Mouse (Mus musculus) MEL (cell line): ENCODE measurements around the gene Zfp775. TPM values are rescaled to one million over a fixed set of nuclear protein-coding genes. Genes with fewer than 3 reads are reported as not detected.

Experiments
- DNase-seq: peaks from one replicate; pipeline ENCODE4 v3.0.0; 2011; ENCODE audit warnings: low read depth, low spot score
- H3K27ac ChIP-seq: 2 replicates; pipeline ENCODE4 v1.5.1; 2012; ENCODE audit warnings: low read depth, mild to moderate bottlenecking, control low read depth, low read length, moderate library complexity; ENCODE audit not compliant: control insufficient read depth
- H3K27me3 ChIP-seq, 2 experiments: fragments of 150-350 bp in 1 of 2; sonication (generic) in 1 of 2; 2 replicates each; pipeline ENCODE4 v1.6.1; 2012; ENCODE audit warnings: low read length in 2 of 2, mild to moderate bottlenecking in 2 of 2, improper control_type of control experiment in 1 of 2, moderate library complexity in 1 of 2; ENCODE audit not compliant: insufficient read depth in 2 of 2, control insufficient read depth in 1 of 2
- H3K36me3 ChIP-seq, 2 experiments: 2 replicates each; pipeline ENCODE4 v1.6.1; 2012 to 2014; ENCODE audit warnings: low read length in 2 of 2, improper control_type of control experiment in 1 of 2, inconsistent platforms in 1 of 2, mild to moderate bottlenecking in 1 of 2; ENCODE audit not compliant: insufficient read depth in 2 of 2, control insufficient read depth in 1 of 2
- H3K4me1 ChIP-seq, 2 experiments: fragments of 150-350 bp in 1 of 2; sonication (generic) in 1 of 2; 2 replicates each; pipeline ENCODE4 v1.6.1; 2012; ENCODE audit warnings: low read length in 2 of 2, improper control_type of control experiment in 1 of 2, mild to moderate bottlenecking in 1 of 2; ENCODE audit not compliant: insufficient read depth in 2 of 2, control insufficient read depth in 1 of 2
- H3K4me3 ChIP-seq, 2 experiments: fragments of 150-350 bp in 1 of 2; sonication (generic) in 1 of 2; 2 replicates each; pipeline ENCODE4 v1.5.1; 2012; ENCODE audit warnings: low read depth in 2 of 2, low read length in 2 of 2, mild to moderate bottlenecking in 2 of 2, moderate library complexity in 2 of 2, control low read depth in 1 of 2, improper control_type of control experiment in 1 of 2; ENCODE audit not compliant: control insufficient read depth in 1 of 2, insufficient read depth in 1 of 2
- H3K79me2 ChIP-seq: 2 replicates; pipeline ENCODE4 v1.6.1; 2012; ENCODE audit warnings: mild to moderate bottlenecking, low read length, moderate library complexity; ENCODE audit not compliant: control insufficient read depth, poor library complexity, insufficient read depth
- H3K9ac ChIP-seq: 2 replicates; pipeline ENCODE4 v1.6.1; 2012; ENCODE audit warnings: low read depth, mild to moderate bottlenecking, control low read depth, low read length, moderate library complexity; ENCODE audit not compliant: control insufficient read depth, poor library complexity, severe bottlenecking
- H3K9me3 ChIP-seq: fragments of 150-350 bp; sonication (generic); replicated peaks from 2 replicates; pipeline ENCODE4 v1.6.1; 2012; ENCODE audit warnings: mild to moderate bottlenecking, low read length, improper control_type of control experiment, moderate library complexity; ENCODE audit not compliant: insufficient read depth
- BHLHE40 ChIP-seq: IDR thresholded peaks from 2 replicates; pipeline ENCODE4 v1.6.1; 2012; ENCODE audit warnings: low read depth, mild to moderate bottlenecking, inconsistent platforms, low read length, improper control_type of control experiment, borderline replicate concordance
- CHD2 ChIP-seq: IDR thresholded peaks from 2 replicates; pipeline ENCODE4 v1.6.1; 2011; ENCODE audit warnings: low read length, improper control_type of control experiment
- E2F4 ChIP-seq: IDR thresholded peaks from 2 replicates; pipeline ENCODE4 v1.6.1; 2011; ENCODE audit warnings: low read depth, low read length, improper control_type of control experiment, borderline replicate concordance
- ELF1 ChIP-seq: IDR thresholded peaks from 2 replicates; pipeline ENCODE4 v1.6.1; 2014; ENCODE audit warnings: low read depth, mild to moderate bottlenecking, inconsistent platforms, low read length, improper control_type of control experiment, moderate library complexity
- ETS1 ChIP-seq: IDR thresholded peaks from 2 replicates; pipeline ENCODE4 v1.6.1; 2012; ENCODE audit warnings: low read depth, mild to moderate bottlenecking, inconsistent platforms, low read length, improper control_type of control experiment, moderate library complexity
- GATA1 ChIP-seq: IDR thresholded peaks from 2 replicates; pipeline ENCODE4 v1.6.1; 2011; ENCODE audit warnings: low read depth, low read length, improper control_type of control experiment
- HCFC1 ChIP-seq: IDR thresholded peaks from 2 replicates; pipeline ENCODE4 v1.6.1; 2012; ENCODE audit warnings: low read depth, mild to moderate bottlenecking, inconsistent platforms, low read length, improper control_type of control experiment, moderate library complexity
- JUND ChIP-seq: IDR thresholded peaks from 2 replicates; pipeline ENCODE4 v1.6.1; 2011; ENCODE audit warnings: low read depth, mild to moderate bottlenecking, improper control_type of control experiment, low read length
- KAT2A ChIP-seq: conservative IDR thresholded peaks from 2 replicates; pipeline ENCODE4 v1.6.1; 2012; ENCODE audit warnings: low read depth, low read length, improper control_type of control experiment, inconsistent platforms
- MAFK ChIP-seq: IDR thresholded peaks from 2 replicates; pipeline ENCODE4 v1.6.1; 2011; ENCODE audit warnings: low read depth, mild to moderate bottlenecking, low read length, improper control_type of control experiment, borderline replicate concordance
- MAZ ChIP-seq: IDR thresholded peaks from 2 replicates; pipeline ENCODE4 v1.6.1; 2012; ENCODE audit warnings: low read depth, mild to moderate bottlenecking, inconsistent platforms, low read length, improper control_type of control experiment
- MEF2A ChIP-seq: IDR thresholded peaks from 2 replicates; pipeline ENCODE4 v1.6.1; 2014; ENCODE audit warnings: low read depth, mild to moderate bottlenecking, inconsistent platforms, low read length, improper control_type of control experiment; ENCODE audit not compliant: poor library complexity, insufficient replicate concordance, severe bottlenecking; ENCODE audit errors: extremely low read depth
- MYB ChIP-seq: IDR thresholded peaks from 2 replicates; pipeline ENCODE4 v1.6.1; 2011; ENCODE audit warnings: mild to moderate bottlenecking, low read depth, low read length, improper control_type of control experiment
- MYC ChIP-seq: IDR thresholded peaks from 2 replicates; pipeline ENCODE4 v1.6.1; 2011; ENCODE audit warnings: low read depth, mild to moderate bottlenecking, low read length, improper control_type of control experiment, moderate library complexity
- NELFE ChIP-seq: IDR thresholded peaks from 2 replicates; pipeline ENCODE4 v1.6.1; 2011; ENCODE audit warnings: low read depth, low read length, improper control_type of control experiment
- POLR2A ChIP-seq, 2 experiments: IDR thresholded peaks; 2 replicates each; pipeline ENCODE4 v1.6.1; 2011 to 2012; ENCODE audit warnings: low read length in 2 of 2, mild to moderate bottlenecking in 2 of 2, control low read depth in 1 of 2, improper control_type of control experiment in 1 of 2, low read depth in 1 of 2, moderate library complexity in 1 of 2; ENCODE audit not compliant: control insufficient read depth in 1 of 2, insufficient read depth in 1 of 2, poor library complexity in 1 of 2
- POLR2AphosphoS2 ChIP-seq: IDR thresholded peaks from 2 replicates; pipeline ENCODE4 v1.6.1; 2011; ENCODE audit warnings: low read length, improper control_type of control experiment
- POLR2AphosphoS5 ChIP-seq: IDR thresholded peaks from 2 replicates; pipeline ENCODE4 v1.6.1; 2012; ENCODE audit warnings: low read depth, borderline replicate concordance, mild to moderate bottlenecking, inconsistent platforms, low read length, moderate library complexity, mixed read lengths
- RAD21 ChIP-seq: IDR thresholded peaks from 2 replicates; pipeline ENCODE4 v1.6.1; 2011; ENCODE audit warnings: mild to moderate bottlenecking, low read depth, low read length, improper control_type of control experiment
- TAL1 ChIP-seq: IDR thresholded peaks from 2 replicates; pipeline ENCODE4 v1.6.1; 2012; ENCODE audit warnings: mild to moderate bottlenecking, inconsistent platforms, low read length, moderate library complexity, mixed read lengths
- TBP ChIP-seq: IDR thresholded peaks from 2 replicates; pipeline ENCODE4 v1.8.0; 2011; ENCODE audit warnings: low read depth, low read length, improper control_type of control experiment
- TCF12 ChIP-seq: IDR thresholded peaks from 2 replicates; pipeline ENCODE4 v1.6.1; 2014; ENCODE audit warnings: low read depth, mild to moderate bottlenecking, inconsistent platforms, low read length, improper control_type of control experiment, moderate library complexity
- ZMIZ1 ChIP-seq: IDR thresholded peaks from 2 replicates; pipeline ENCODE4 v1.6.1; 2012; ENCODE audit warnings: low read depth, mild to moderate bottlenecking, inconsistent platforms, low read length, improper control_type of control experiment, moderate library complexity
- ZNF384 ChIP-seq: IDR thresholded peaks from 2 replicates; pipeline ENCODE4 v1.6.1; 2012; ENCODE audit warnings: low read depth, mild to moderate bottlenecking, inconsistent platforms, low read length, improper control_type of control experiment
- polyA plus RNA-seq, 2 experiments: library from polyadenylated mRNA; stranded (reverse) in 1 of 2; unstranded in 1 of 2; fragments of >175 nt in 1 of 2; fragments of >200 nt in 1 of 2; gene quantifications; 2 replicates each; pipeline versions ENCODE4 v1.2.1 to v1.2.4; 2012; ENCODE audit warnings: low replicate concordance in 2 of 2, low read depth in 1 of 2; ENCODE audit not compliant: insufficient read length in 2 of 2, insufficient read depth in 1 of 2, missing spikeins in 1 of 2
- total RNA-seq: library from RNA; depleted of rRNA; stranded (reverse); fragments of 300-350 nt; gene quantifications from 2 replicates; pipeline ENCODE4 v1.2.3, GENCODE M21; 2012

Gene Zfp775
- total and polyA plus RNA-seq, 3 experiments = not detected

DNA sequence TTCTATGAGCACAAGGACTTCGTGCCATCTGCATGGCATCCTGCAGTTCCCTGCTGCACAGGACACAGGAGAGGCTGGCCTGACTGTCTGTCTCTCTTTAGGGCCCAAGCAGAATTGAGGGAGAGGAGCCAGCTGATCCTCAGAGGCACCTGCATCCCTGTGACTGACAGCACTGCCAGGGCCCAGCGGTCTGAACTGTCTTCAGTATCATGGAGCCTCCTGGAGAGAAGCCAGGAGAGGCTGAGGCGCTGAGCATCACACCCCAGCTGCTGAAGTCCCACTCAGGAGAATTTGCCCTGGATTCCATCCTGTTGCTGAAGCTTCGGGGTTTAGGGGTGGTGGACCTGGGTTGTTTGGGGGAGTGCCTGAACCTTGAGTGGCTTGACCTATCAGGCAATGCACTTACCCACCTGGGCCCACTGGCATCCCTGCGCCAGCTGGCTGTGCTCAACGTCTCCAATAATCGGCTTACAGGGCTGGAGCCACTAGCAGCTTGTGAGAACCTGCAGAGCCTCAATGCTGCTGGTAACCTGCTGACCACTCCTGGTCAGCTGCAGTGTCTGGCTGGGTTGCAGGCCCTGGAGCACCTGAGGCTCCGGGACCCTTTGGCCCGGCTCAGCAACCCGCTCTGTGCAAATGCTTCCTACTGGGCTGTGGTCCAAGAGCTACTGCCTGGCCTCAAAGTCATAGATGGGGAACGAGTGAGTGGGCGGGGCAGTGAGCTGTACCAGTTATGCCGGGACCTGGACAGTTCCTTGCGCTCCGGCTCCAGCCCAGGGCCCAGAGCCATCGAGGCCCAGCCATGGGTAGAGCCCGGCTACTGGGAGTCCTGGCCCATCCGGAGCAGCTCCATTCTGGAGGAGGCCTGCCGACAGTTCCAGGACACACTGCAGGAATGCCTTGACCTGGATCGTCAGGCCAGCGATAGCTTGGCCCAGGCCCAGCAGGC, 33.6 kb upstream of the Zfp775 start:
- no peak for DNase-seq
- no peaks in the 10 kb centered on the region for H3K79me2 ChIP-seq
- H3K27me3 ChIP-seq = no peaks in the 10 kb centered on the region
- no peak overlapping the region for H3K9ac ChIP-seq
- no peaks in the 10 kb centered on the region for H3K9me3 ChIP-seq
- H3K4me3 ChIP-seq = no peak overlapping the region
- TF ChIP-seq ETS1 (no peak), TCF12 (no peak), MAZ (no peak), POLR2A (IDR thresholded peaks at IDR 0.05; ENCODE audit: control insufficient read depth in 1 of 2, insufficient read depth in 1 of 2, low read depth in 1 of 2, low read length in 2 of 2, poor library complexity in 1 of 2) (no peak), MYB (no peak), ELF1 (no peak), CHD2 (no peak), TBP (no peak), MYC (no peak), KAT2A (no peak), ZNF384 (no peak), MAFK (no peak), ZMIZ1 (no peak), GATA1 (no peak), BHLHE40 (no peak), E2F4 (no peak), RAD21 (no peak), JUND (no peak), MEF2A (no peak), TAL1 (no peak)
- H3K27ac ChIP-seq = no peak overlapping the region
- no peaks in the 10 kb centered on the region for H3K36me3 ChIP-seq
- H3K4me1 ChIP-seq = no peaks in the 10 kb centered on the region

GRCm38 (mm10) chr6:48569065-48569807, 32.6 kb upstream of the Zfp775 start:
- TF ChIP-seq NELFE = no peak
- TF ChIP-seq ELF1 = no peak
- no peak for TF ChIP-seq POLR2AphosphoS2
- no peak for TF ChIP-seq POLR2AphosphoS5
- no peak for TF ChIP-seq ETS1
- TF ChIP-seq CHD2 = no peak
- TF ChIP-seq HCFC1 = no peak
- TF ChIP-seq TCF12 = no peak
- no peak for TF ChIP-seq TAL1
- Histone ChIP-seq H3K4me1 (no peaks in the 10 kb centered on the region), H3K9ac (no peak overlapping the region), H3K4me3 (no peak overlapping the region), H3K79me2 (no peaks in the 10 kb centered on the region), H3K27me3 (no peaks in the 10 kb centered on the region), H3K27ac (no peak overlapping the region), H3K36me3 (no peaks in the 10 kb centered on the region), H3K9me3 (no peaks in the 10 kb centered on the region)
- no peak for DNase-seq
